Mouse (Mus musculus) adrenal gland, adult 8-10 months (tissue): ENCODE results near the gene Adamts7. TPM values are rescaled to one million over a fixed set of nuclear protein-coding genes. Genes with fewer than 3 reads are reported as not detected.
A peak's percentile ranks its signal among the peaks of the same experiment; 100 is the strongest.

Source experiments
- DNase-seq: peaks from one replicate; pipeline ENCODE4 v3.0.0; 2022
- total RNA-seq, 4 experiments: library from RNA; stranded (reverse); gene quantifications; 2 replicates each; pipeline ENCODE4 v1.2.4; 2022

Gene Adamts7
- total RNA-seq, result 1 to 10 TPM; 4.9 to 6.2 (median 5.7) TPM

DNA sequence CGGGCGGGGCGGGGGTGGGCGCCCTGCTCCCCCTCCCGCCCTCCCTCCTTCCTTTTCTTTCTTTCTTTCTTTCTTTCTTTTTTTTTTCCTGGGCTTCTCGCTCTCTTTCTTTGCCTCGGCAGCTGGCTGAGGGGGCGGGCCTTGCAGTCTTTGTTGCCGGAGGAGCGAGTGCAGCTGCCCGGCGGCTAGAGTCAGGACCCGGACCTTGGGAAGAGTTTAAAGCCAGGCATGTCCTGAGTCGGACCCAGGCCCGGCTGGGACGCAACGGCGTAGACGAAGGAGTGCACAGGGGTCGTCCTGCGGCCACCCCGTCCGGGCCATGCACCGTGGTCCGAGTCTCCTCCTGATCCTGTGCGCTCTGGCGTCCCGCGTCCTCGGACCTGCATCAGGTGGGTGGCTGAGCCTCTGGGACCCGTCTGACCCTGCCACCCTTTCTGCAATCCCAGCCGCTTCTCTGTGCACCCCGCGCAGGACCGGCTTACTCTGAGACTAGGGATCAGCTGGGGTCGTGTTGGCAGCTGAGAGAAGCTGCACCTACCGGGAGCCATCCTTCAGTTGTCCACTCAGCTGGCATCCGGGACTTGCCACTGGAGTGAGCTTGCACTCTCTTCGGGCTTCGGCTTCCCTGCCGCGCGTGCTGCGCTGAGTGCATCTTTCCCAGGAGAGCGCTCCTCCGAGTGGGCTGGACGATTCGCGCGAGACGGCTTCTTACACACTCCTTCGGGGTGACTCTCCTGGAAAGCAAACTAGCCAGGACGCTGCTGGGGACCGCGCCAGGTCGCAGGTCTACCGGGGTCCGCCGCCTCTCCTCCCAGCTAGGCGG is at the start of gene Adamts7:
Gene Adamts7, plus strand, starts transcription at position 144 of the 823 bp plus-strand sequence.
- DNase-seq, result peak; percentile 37

GRCm38 (mm10) chr9:90113151-90113550 is 49.7 kb upstream of the Adamts7 start:
- no peak for DNase-seq

- DNase-seq, result peak; percentile 88
Observed at GRCm38 (mm10) chr9:90113651-90114566, 49.0 kb upstream of the Adamts7 start.

DNA sequence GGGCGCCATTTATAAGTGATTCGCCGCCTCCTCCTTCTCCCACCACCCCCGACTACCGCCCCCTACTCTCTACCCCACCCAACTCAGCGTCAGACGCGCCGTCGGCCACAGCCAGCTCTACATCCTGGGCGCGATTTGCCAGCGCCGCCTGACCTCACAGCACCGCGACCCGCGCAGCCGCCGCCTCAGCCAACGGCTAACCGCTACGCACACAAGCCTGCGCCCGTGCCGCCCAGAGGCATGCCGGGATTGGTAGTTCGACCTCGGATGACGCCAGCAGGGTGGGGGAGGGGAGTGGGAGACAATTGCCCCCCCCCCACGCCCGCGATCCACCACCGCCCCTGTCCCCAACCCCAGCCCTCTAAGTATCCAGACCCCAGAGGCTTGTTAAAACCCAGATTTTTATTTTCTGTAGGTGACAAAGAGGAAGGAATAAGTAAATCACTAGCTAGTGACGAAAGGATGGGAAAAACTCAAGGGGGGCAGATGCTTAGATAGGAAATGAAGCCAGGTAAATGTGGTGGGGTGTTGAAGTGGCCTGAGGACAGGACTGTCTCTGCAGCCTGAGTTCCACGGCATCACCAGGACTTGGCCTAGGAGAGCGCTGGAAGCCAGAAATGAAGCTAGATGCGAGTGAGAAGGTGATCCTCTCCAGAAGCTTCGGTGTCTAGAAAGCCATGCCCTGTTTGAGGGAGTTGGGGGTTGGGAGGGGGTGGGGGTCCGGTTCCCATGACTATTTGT is 48.1 kb upstream of the Adamts7 start, which contains the start of gene Morf4l1:
Gene Morf4l1, minus strand, starts transcription at position 208 of the 741 bp plus-strand sequence.
- peak; percentile 97 for DNase-seq

GRCm38 (mm10) chr9:90115308-90115700 is 47.6 kb upstream of the Adamts7 start:
- DNase-seq, result no peak

- no peak for DNase-seq
Observed at GRCm38 (mm10) chr9:90117234-90117633, 45.6 kb upstream of the Adamts7 start.

GRCm38 (mm10) chr9:90122246-90122740 is 40.6 kb upstream of the Adamts7 start:
- DNase-seq, result no peak

GRCm38 (mm10) chr9:90124156-90124872 is 38.6 kb upstream of the Adamts7 start:
- no peak for DNase-seq

DNA sequence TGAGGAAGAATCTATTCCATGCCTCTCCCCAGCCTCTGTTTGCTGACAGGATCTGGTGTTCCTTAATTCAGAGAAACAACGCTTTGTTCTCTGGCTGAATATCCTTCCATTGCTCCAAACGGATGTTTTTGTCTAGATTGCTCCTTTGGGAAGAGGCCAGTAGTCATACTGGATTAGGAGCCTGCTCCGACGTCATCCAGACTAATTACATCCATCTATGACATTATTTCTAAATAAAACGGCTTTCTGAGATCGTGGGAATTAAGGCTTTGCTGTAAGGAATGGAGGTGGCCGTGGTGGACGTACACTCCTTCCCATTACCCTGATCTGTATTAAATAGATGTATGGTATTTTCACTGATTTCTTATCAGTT is 38.0 kb upstream of the Adamts7 start:
- no peak for DNase-seq

DNA sequence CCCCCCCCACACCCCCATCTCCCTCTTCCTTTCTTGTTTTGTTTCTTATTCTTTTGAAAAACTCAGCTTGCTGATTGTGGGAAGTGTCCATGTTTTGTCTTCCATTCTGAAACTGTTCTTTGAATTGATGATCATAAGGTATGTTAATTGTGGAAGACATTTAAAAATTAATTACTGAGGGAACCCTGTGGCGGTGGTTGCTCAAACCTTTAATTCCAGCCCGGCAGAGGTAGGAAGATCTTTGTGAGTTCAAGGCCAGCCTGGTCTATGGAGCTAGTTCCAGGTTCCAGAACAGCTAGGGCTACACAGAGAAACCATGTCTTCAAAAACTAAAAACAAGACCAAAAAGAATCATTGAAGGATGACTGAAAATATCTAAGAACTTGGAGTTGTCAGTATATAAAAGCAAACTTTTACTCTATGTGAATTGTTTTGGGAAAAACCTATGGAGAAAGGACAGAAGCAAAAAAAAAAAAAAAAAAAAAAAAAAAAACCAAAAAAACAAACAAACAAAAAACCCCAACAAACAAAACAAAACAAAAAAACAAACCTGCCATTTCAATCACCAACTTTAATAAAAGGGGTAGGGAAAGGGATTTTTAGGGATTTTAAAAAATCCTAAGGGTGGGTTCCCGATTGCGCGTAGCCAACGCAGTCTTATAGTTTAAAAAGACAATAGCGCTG is 37.3 kb upstream of the Adamts7 start:
- no peak for DNase-seq

- peak; percentile 71 for DNase-seq
Observed at GRCm38 (mm10) chr9:90126260-90127010, 36.4 kb upstream of the Adamts7 start.

- no peak for DNase-seq
Observed at GRCm38 (mm10) chr9:90127146-90127545, 35.7 kb upstream of the Adamts7 start.

- DNase-seq, result no peak
Observed at GRCm38 (mm10) chr9:90128636-90129201, 34.1 kb upstream of the Adamts7 start.

- no peak for DNase-seq
Observed at GRCm38 (mm10) chr9:90133562-90134355, 29.1 kb upstream of the Adamts7 start.

DNA sequence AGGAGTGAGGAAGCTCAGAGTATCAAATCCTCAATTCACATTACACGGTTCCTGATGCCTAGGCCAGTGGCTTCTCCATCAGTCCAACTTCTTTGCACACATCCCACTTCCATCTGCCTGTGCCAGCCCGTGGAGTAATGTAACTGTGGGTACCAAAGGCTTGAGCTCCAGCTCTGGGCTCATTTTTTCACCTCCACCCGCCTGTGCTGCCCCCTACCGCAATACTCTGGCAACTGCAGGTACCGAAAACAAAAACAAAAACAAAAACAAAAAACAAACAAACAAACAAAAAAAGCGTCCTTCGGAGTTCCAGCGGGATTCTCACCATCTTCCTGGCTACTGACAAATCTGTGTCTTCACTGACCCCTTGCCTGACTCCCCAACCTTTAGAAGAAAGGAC is 27.4 kb upstream of the Adamts7 start:
- no peak for DNase-seq

DNA sequence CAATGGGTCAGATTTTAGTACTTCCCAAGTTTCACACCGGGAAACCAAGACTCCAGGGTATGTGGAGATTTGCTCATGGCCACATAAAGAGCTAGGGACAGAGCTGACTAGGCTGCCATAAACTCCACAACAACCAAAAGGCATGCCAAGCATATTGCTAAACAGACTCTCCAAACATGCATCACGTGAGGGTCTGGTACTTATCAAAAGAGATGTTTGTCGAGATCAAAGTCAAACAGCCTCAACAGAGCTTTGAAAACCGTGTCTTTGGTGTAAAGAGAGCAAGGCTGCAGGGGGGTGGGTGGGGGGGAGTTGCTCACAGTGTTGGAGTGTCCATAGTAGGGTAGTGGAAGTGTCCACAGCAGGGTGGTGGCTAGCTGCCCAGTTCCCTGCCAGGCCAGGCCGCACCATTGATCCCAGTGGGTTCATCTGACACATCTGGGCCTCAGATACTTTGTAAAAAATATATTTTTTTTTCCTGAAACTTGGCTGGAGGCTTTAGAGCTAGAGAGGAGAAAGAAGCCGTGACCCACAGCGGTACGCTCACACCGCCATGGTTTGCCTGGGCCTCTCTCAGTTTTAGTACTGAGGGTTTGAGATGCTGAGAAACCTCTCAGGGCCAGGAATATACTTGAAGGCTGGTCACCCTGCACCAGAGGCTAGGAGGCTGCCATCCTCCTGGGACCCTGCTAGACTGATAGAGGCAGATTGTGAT is 26.7 kb upstream of the Adamts7 start:
- DNase-seq, result no peak

DNA sequence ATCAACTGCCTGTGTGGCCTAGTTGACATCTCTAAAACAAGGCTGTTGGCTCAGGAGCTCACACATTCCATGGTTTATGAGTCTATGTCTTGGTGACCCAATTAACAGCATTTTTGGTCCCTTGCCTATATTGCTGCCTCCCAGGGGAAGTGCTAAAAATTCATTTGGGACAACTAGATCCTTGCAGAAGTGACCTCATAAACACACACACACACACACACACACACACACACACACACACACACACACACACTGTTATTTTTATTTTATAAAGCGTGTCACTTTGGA is 26.2 kb upstream of the Adamts7 start:
- no peak for DNase-seq

- DNase-seq, result peak; percentile 88
Observed at GRCm38 (mm10) chr9:90145788-90146187, 17.1 kb upstream of the Adamts7 start.

GRCm38 (mm10) chr9:90146869-90147268 is 16.0 kb upstream of the Adamts7 start:
- peak; percentile 45 for DNase-seq
